Mouse (Mus musculus) layer of hippocampus, adult 11-12 months (tissue): ENCODE measurements at regions not wholly inside any gene's neighbourhood (a gene's known extent, or its start where the extent isn't known, plus 50 kb on each side); places are given as distances from the start of the nearest gene placed in this dataset.

Experiments used
- DNase-seq: peaks from one replicate; pipeline ENCODE4 v3.0.0; 2022; ENCODE audit warnings: low spot score

- DNase-seq = no peak
These were observed 54.3 kb upstream of the Nrbf2 start for GRCm38 (mm10) chr10:67339371-67339929.

- no peak for DNase-seq
These were observed 59.6 kb upstream of the Nrbf2 start for GRCm38 (mm10) chr10:67344722-67345121.

- DNase-seq = no peak
These were observed 65.9 kb upstream of the Nrbf2 start for GRCm38 (mm10) chr10:67350956-67351355.

GRCm38 (mm10) chr10:67360793-67361192 lies 75.7 kb upstream of the Nrbf2 start:
- peak; percentile 46 for DNase-seq

GRCm38 (mm10) chr10:67361281-67361680 lies 76.2 kb upstream of the Nrbf2 start:
- DNase-seq = no peak

GRCm38 (mm10) chr10:67364595-67364994 lies 79.5 kb upstream of the Nrbf2 start:
- DNase-seq = no peak

GRCm38 (mm10) chr10:67365158-67365557 lies 80.1 kb upstream of the Nrbf2 start:
- DNase-seq = no peak

- no peak for DNase-seq
These were observed 87.6 kb upstream of the Nrbf2 start for GRCm38 (mm10) chr10:67372569-67373161.

- DNase-seq = no peak
These were observed 91.5 kb upstream of the Nrbf2 start for GRCm38 (mm10) chr10:67376638-67377037.

GRCm38 (mm10) chr10:67377643-67378223 lies 92.6 kb upstream of the Nrbf2 start:
- no peak for DNase-seq

- DNase-seq = no peak
These were observed 95.1 kb upstream of the Nrbf2 start for GRCm38 (mm10) chr10:67380174-67380573.

GRCm38 (mm10) chr10:67383352-67383751 lies 98.2 kb upstream of the Nrbf2 start:
- no peak for DNase-seq

- DNase-seq = no peak
These were observed 98.9 kb upstream of the Nrbf2 start for GRCm38 (mm10) chr10:67383802-67384567.

GRCm38 (mm10) chr10:67384568-67384958 lies 99.5 kb upstream of the Nrbf2 start:
- DNase-seq = no peak

- DNase-seq = no peak
These were observed 100.9 kb upstream of the Nrbf2 start for GRCm38 (mm10) chr10:67385966-67386365.

GRCm38 (mm10) chr10:67388755-67389154 lies 103.7 kb upstream of the Nrbf2 start:
- DNase-seq = no peak

GRCm38 (mm10) chr10:67400434-67400833 lies 115.3 kb upstream of the Nrbf2 start:
- no peak for DNase-seq

- DNase-seq = no peak
These were observed 116.3 kb upstream of the Nrbf2 start for GRCm38 (mm10) chr10:67401409-67401808.

GRCm38 (mm10) chr10:67417529-67417928 lies 117.7 kb upstream of the Egr2 start:
- no peak for DNase-seq

- no peak for DNase-seq
These were observed 114.5 kb upstream of the Egr2 start for GRCm38 (mm10) chr10:67420761-67421160.

GRCm38 (mm10) chr10:67425407-67425806 lies 109.9 kb upstream of the Egr2 start:
- DNase-seq = no peak

- DNase-seq = no peak
These were observed 108.1 kb upstream of the Egr2 start for GRCm38 (mm10) chr10:67427220-67427619.

- no peak for DNase-seq
These were observed 104.5 kb upstream of the Egr2 start for GRCm38 (mm10) chr10:67430805-67431204.
